7 mouse cellular contexts compared by ENCODE assay signal in the genomic region with DNA sequence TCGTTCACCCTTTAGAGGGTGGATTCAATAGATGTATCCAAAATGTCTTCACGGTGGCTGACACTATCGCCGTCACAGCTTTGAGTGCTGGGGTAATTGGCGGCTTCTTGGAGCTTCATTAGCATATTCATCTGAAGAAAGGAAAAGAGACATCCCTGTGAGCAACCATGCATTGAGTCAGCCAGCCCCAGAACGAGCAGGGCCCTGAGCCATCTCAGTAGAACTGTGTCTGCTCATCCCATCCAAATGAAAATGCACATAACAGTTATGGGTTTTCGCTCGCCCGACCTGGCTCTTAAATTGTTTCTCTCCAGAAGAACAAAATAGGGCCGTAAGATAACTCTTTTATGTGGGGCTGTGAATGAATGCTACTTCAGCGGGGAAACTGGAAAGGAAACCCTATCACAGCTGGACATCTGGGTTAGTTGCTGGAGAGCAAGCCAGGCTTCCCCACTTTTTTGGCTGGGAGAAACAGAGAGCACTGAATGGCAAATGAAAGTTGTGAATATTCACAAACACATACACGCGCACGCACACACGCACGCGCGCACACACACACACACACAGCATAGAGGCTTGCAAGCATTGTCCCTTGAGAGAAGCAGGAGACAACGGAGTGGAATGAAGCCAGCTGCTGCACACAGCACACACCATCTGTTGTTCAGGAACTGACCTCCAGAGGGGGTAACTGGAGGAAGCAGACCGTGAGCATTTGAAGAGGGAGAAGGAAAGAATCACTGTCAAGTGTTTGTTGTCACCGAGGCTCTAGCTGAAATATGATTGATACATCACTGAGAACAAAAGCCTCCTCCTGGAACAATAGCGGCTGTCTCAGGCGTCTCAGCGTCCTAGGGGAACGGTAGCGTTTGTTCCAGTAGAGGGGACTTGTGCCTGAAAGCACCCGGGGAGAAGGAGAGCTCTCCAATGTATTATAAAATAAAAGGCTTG.
A peak's percentile ranks its signal among the peaks of the same experiment; 100 is the strongest.
DNase-seq lines count a peak whose midpoint lies in the region; ATAC-seq and TF ChIP-seq lines count a peak whose summit lies in the region.

No protein-coding gene starts in this region.

- peak; percentile 45 to 68 for DNase-seq in adrenal gland, postnatal 36 days
- DNase-seq in embryo, embryonic 10 days (ENCODE audit: low spot score), result peak; percentile 84
- DNase-seq in gastrocnemius, postnatal 14 days, result peak; percentile 38
- DNase-seq in hindbrain, postnatal 0 days (ENCODE audit: low spot score), result peak; percentile 94
- DNase-seq in ovary, postnatal 14 days (ENCODE audit: low spot score), result peak; percentile 27
- DNase-seq in adipocyte (ENCODE audit: low spot score), result no peak

- no peaks in the 10 kb centered on the region for H3K27me3 ChIP-seq in hindbrain, postnatal 0 days (ENCODE audit: insufficient read depth, low read length)
- H3K27me3 ChIP-seq in limb, embryonic 13.5 days, result no peaks in the 10 kb centered on the region

- ATAC-seq in hindbrain, postnatal 0 days, result peak; percentile 95
- ATAC-seq in limb, embryonic 13.5 days (ENCODE audit: low FRiP score, low read depth), result peak; percentile 72

- peak overlapping the region; percentile 25 for H3K4me3 ChIP-seq in hindbrain, postnatal 0 days (ENCODE audit: low read length)
- 0 out of 2 replicates have a peak overlapping the region, but pooled peaks have one; percentile 1 for H3K4me3 ChIP-seq in limb, embryonic 13.5 days

- peak overlapping the region; percentile 83 for H3K27ac ChIP-seq in hindbrain, postnatal 0 days
- H3K27ac ChIP-seq in limb, embryonic 13.5 days, result no peak overlapping the region

- 0 out of 2 replicates have a peak, but pooled peaks cover 8% of the 10 kb centered on the region for H3K4me1 ChIP-seq in hindbrain, postnatal 0 days (ENCODE audit: insufficient read depth, low read length)
- peaks cover 9% of the 10 kb centered on the region; the same call in 1 of the 2 replicates for H3K4me1 ChIP-seq in limb, embryonic 13.5 days

- WGBS in hindbrain, postnatal 0 days, result 8% methylated on average over 27 of the region's 27 CpGs
- 53% methylated on average over 27 of the region's 27 CpGs for WGBS in limb, embryonic 13.5 days

- peak; percentile 75 for TF ChIP-seq CTCF in hindbrain, postnatal 0 days (IDR thresholded peaks at IDR 0.05; ENCODE audit: low read depth)

- H3K36me3 ChIP-seq in hindbrain, postnatal 0 days (ENCODE audit: insufficient read depth, low read length), result 0 out of 2 replicates have a peak, but pooled peaks cover 4% of the 10 kb centered on the region
- no peaks in the 10 kb centered on the region for H3K36me3 ChIP-seq in limb, embryonic 13.5 days

- intact Hi-C loops in gastrocnemius, postnatal 14 days (cut with DNase I; ENCODE audit: low total_unique reads), result no loop called here

- H3K9ac ChIP-seq in hindbrain, postnatal 0 days (replicated peaks; ENCODE audit: low read length), result peak overlapping the region; percentile 25; the same call in 1 of the 2 replicates
- H3K9ac ChIP-seq in limb, embryonic 13.5 days, result no peak overlapping the region

- no peaks in the 10 kb centered on the region for H3K9me3 ChIP-seq in hindbrain, postnatal 0 days (ENCODE audit: low read length)
- H3K9me3 ChIP-seq in limb, embryonic 13.5 days, result no peaks in the 10 kb centered on the region

- peak overlapping the region; percentile 49 for H3K4me2 ChIP-seq in hindbrain, postnatal 0 days (ENCODE audit: low read depth, low read length)
- peak overlapping the region; percentile 49 for H3K4me2 ChIP-seq in limb, embryonic 13.5 days (replicated peaks)
